Mouse (Mus musculus): Measurements from ENCODE around the gene Rarb.

DNA sequence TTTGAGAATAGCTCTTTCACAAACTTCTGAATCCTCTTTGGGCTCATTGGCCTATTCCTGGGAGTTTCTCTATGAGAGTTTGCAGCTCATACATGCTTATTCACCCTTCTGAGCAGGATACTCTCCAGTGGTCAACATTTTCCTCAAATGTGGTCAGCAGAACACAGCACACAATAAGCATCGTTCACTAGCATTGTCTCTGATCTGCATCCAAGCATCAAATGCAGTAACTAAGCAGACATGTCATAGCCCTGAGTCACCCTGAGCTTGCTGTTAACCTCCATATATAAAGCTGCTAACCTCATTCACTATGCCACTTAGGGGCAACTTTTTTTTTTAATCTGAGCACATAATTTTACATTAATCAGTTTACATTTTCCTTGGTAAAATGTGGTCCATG is 53.1 kb downstream of the Rarb start:
- no peak for TF ChIP-seq CTCF (IDR thresholded peaks at IDR 0.05; ENCODE audit: low read depth, low read length)
- TF ChIP-seq GATA1 (IDR thresholded peaks at IDR 0.05; ENCODE audit: borderline replicate concordance, low read length): no peak
- TF ChIP-seq POLR2AphosphoS5 (IDR thresholded peaks at IDR 0.05; ENCODE audit: insufficient replicate concordance, low read depth, low read length): no peak
- no peak for TF ChIP-seq TAL1 (conservative IDR thresholded peaks at IDR 0.05; ENCODE audit: low read depth, low read length)
- no peak for TF ChIP-seq GATA2 (IDR thresholded peaks at IDR 0.05; ENCODE audit: borderline replicate concordance, low read depth, low read length)
